Mouse (Mus musculus): ENCODE measurements around the gene Wdr89. TPM values are rescaled to one million over a fixed set of nuclear protein-coding genes. Genes with fewer than 3 reads are reported as not detected.

The Wdr89 gene
- total RNA-seq, 1 experiment, result 29.8 TPM

GRCm38 (mm10) chr12:75654247-75654801 is 15.0 kb downstream of the Wdr89 start:
- TF ChIP-seq ZC3H11A (IDR thresholded peaks at IDR 0.05; ENCODE audit: borderline replicate concordance, low read depth, low read length) (no peak), CHD2 (IDR thresholded peaks at IDR 0.05; ENCODE audit: low read depth, low read length) (no peak), MAFK (IDR thresholded peaks at IDR 0.05; ENCODE audit: insufficient read depth, low read depth, low read length) (no peak), HCFC1 (IDR thresholded peaks at IDR 0.05; ENCODE audit: borderline replicate concordance, insufficient read depth, low read length) (no peak), ZNF384 (IDR thresholded peaks at IDR 0.05; ENCODE audit: low read depth, low read length) (no peak)
- no peaks in the 10 kb centered on the region for H3K9me3 ChIP-seq (ENCODE audit: control insufficient read depth, insufficient read depth, low read depth, low read length)

GRCm38 (mm10) chr12:75649706-75650093 is 19.6 kb downstream of the Wdr89 start:
- in situ Hi-C loops (cut with MboI; ENCODE audit: low sequenced_read_pairs in 2 of 2, unreplicated experiment in 2 of 2), result no loop called here
- TF ChIP-seq ZC3H11A (IDR thresholded peaks at IDR 0.05; ENCODE audit: borderline replicate concordance, low read depth, low read length), result no peak
- TF ChIP-seq CHD2 (IDR thresholded peaks at IDR 0.05; ENCODE audit: low read depth, low read length), result no peak
- TF ChIP-seq MAFK (IDR thresholded peaks at IDR 0.05; ENCODE audit: insufficient read depth, low read depth, low read length), result no peak
- no peak for TF ChIP-seq ZNF384 (IDR thresholded peaks at IDR 0.05; ENCODE audit: low read depth, low read length)
- no peak for TF ChIP-seq HCFC1 (IDR thresholded peaks at IDR 0.05; ENCODE audit: borderline replicate concordance, insufficient read depth, low read length)

More at GRCm38 (mm10) chr12:75654247-75654801, 15.0 kb downstream of the Wdr89 start:
- Histone ChIP-seq H3K36me3 (ENCODE audit: control insufficient read depth, insufficient read depth, low read length, poor library complexity, severe bottlenecking) (0 out of 2 replicates have a peak, but pooled peaks cover 2% of the 10 kb centered on the region), H3K4me3 (ENCODE audit: insufficient read depth in 1 of 2, low read depth in 1 of 2, low read length in 2 of 2, poor library complexity in 1 of 2, severe bottlenecking in 1 of 2) (no peak overlapping the region), H3K4me1 (ENCODE audit: control insufficient read depth in 2 of 2, insufficient read depth in 2 of 2, low read length in 2 of 2, poor library complexity in 1 of 2) (no peaks in the 10 kb centered on the region), H3K9ac (ENCODE audit: insufficient read depth, low read depth, low read length, poor library complexity, severe bottlenecking) (no peak overlapping the region), H3K27ac (ENCODE audit: insufficient read depth, low read depth, low read length, poor library complexity, severe bottlenecking) (no peak overlapping the region)
- in situ Hi-C loops (cut with MboI; ENCODE audit: low sequenced_read_pairs in 2 of 2, unreplicated experiment in 2 of 2), result no loop called here
- no peak for DNase-seq (ENCODE audit: low read depth, low spot score)

GRCm38 (mm10) chr12:75649058-75649705 is 20.2 kb downstream of the Wdr89 start:
- no peak for DNase-seq (ENCODE audit: low read depth, low spot score)

More at GRCm38 (mm10) chr12:75649706-75650093, 19.6 kb downstream of the Wdr89 start:
- 0 out of 2 replicates have a peak, but pooled peaks cover 2% of the 10 kb centered on the region for H3K36me3 ChIP-seq (ENCODE audit: control insufficient read depth, insufficient read depth, low read length, poor library complexity, severe bottlenecking)
- no peaks in the 10 kb centered on the region for H3K9me3 ChIP-seq (ENCODE audit: control insufficient read depth, insufficient read depth, low read depth, low read length)
- H3K4me1 ChIP-seq (ENCODE audit: control insufficient read depth in 2 of 2, insufficient read depth in 2 of 2, low read length in 2 of 2, poor library complexity in 1 of 2), result peaks cover 0 to 2% of the 10 kb centered on the region in 2 experiments; a peak in 1 of 4 replicates
- H3K4me3 ChIP-seq (ENCODE audit: insufficient read depth in 1 of 2, low read depth in 1 of 2, low read length in 2 of 2, poor library complexity in 1 of 2, severe bottlenecking in 1 of 2), result no peak overlapping the region
- no peak overlapping the region for H3K9ac ChIP-seq (ENCODE audit: insufficient read depth, low read depth, low read length, poor library complexity, severe bottlenecking)
- no peak overlapping the region for H3K27ac ChIP-seq (ENCODE audit: insufficient read depth, low read depth, low read length, poor library complexity, severe bottlenecking)
- DNase-seq (ENCODE audit: low read depth, low spot score), result no peak

GRCm38 (mm10) chr12:75648281-75648680 is 21.1 kb downstream of the Wdr89 start:
- DNase-seq (ENCODE audit: low read depth, low spot score), result peak; percentile 29
- in situ Hi-C loops (cut with MboI; ENCODE audit: low sequenced_read_pairs in 2 of 2, unreplicated experiment in 2 of 2), result no loop called here

More at GRCm38 (mm10) chr12:75649058-75649705, 20.2 kb downstream of the Wdr89 start:
- no peaks in the 10 kb centered on the region for H3K9me3 ChIP-seq (ENCODE audit: control insufficient read depth, insufficient read depth, low read depth, low read length)
- H3K9ac ChIP-seq (ENCODE audit: insufficient read depth, low read depth, low read length, poor library complexity, severe bottlenecking), result no peak overlapping the region
- no peak for TF ChIP-seq CHD2 (IDR thresholded peaks at IDR 0.05; ENCODE audit: low read depth, low read length)
- no peak for TF ChIP-seq ZNF384 (IDR thresholded peaks at IDR 0.05; ENCODE audit: low read depth, low read length)
- no peak for TF ChIP-seq MAFK (IDR thresholded peaks at IDR 0.05; ENCODE audit: insufficient read depth, low read depth, low read length)
- no peak for TF ChIP-seq ZC3H11A (IDR thresholded peaks at IDR 0.05; ENCODE audit: borderline replicate concordance, low read depth, low read length)
- no peak for TF ChIP-seq HCFC1 (IDR thresholded peaks at IDR 0.05; ENCODE audit: borderline replicate concordance, insufficient read depth, low read length)
- peaks cover 0 to 2% of the 10 kb centered on the region in 2 experiments; a peak in 1 of 4 replicates for H3K4me1 ChIP-seq (ENCODE audit: control insufficient read depth in 2 of 2, insufficient read depth in 2 of 2, low read length in 2 of 2, poor library complexity in 1 of 2)
- no peak overlapping the region for H3K27ac ChIP-seq (ENCODE audit: insufficient read depth, low read depth, low read length, poor library complexity, severe bottlenecking)
- no peak overlapping the region for H3K4me3 ChIP-seq (ENCODE audit: insufficient read depth in 1 of 2, low read depth in 1 of 2, low read length in 2 of 2, poor library complexity in 1 of 2, severe bottlenecking in 1 of 2)
- 0 out of 2 replicates have a peak, but pooled peaks cover 2% of the 10 kb centered on the region for H3K36me3 ChIP-seq (ENCODE audit: control insufficient read depth, insufficient read depth, low read length, poor library complexity, severe bottlenecking)
- in situ Hi-C loops (cut with MboI; ENCODE audit: low sequenced_read_pairs in 2 of 2, unreplicated experiment in 2 of 2), result no loop called here

More at GRCm38 (mm10) chr12:75648281-75648680, 21.1 kb downstream of the Wdr89 start:
- no peak overlapping the region for H3K9ac ChIP-seq (ENCODE audit: insufficient read depth, low read depth, low read length, poor library complexity, severe bottlenecking)
- H3K36me3 ChIP-seq (ENCODE audit: control insufficient read depth, insufficient read depth, low read length, poor library complexity, severe bottlenecking), result 0 out of 2 replicates have a peak, but pooled peaks cover 2% of the 10 kb centered on the region
- H3K4me1 ChIP-seq (ENCODE audit: control insufficient read depth in 2 of 2, insufficient read depth in 2 of 2, low read length in 2 of 2, poor library complexity in 1 of 2), result peaks cover 0 to 2% of the 10 kb centered on the region in 2 experiments; a peak in 1 of 4 replicates
- H3K27ac ChIP-seq (ENCODE audit: insufficient read depth, low read depth, low read length, poor library complexity, severe bottlenecking), result no peak overlapping the region
- peak overlapping the region in 1 of 2 experiments; percentile 60; a peak in 2 of 4 replicates for H3K4me3 ChIP-seq (ENCODE audit: insufficient read depth in 1 of 2, low read depth in 1 of 2, low read length in 2 of 2, poor library complexity in 1 of 2, severe bottlenecking in 1 of 2)
- no peaks in the 10 kb centered on the region for H3K9me3 ChIP-seq (ENCODE audit: control insufficient read depth, insufficient read depth, low read depth, low read length)
- TF ChIP-seq ZC3H11A (IDR thresholded peaks at IDR 0.05; ENCODE audit: borderline replicate concordance, low read depth, low read length) (peak; percentile 14; the same call in 1 of the 2 replicates), ZNF384 (IDR thresholded peaks at IDR 0.05; ENCODE audit: low read depth, low read length) (no peak)

Data from ES-E14 (cell line).